In the genomic region with DNA sequence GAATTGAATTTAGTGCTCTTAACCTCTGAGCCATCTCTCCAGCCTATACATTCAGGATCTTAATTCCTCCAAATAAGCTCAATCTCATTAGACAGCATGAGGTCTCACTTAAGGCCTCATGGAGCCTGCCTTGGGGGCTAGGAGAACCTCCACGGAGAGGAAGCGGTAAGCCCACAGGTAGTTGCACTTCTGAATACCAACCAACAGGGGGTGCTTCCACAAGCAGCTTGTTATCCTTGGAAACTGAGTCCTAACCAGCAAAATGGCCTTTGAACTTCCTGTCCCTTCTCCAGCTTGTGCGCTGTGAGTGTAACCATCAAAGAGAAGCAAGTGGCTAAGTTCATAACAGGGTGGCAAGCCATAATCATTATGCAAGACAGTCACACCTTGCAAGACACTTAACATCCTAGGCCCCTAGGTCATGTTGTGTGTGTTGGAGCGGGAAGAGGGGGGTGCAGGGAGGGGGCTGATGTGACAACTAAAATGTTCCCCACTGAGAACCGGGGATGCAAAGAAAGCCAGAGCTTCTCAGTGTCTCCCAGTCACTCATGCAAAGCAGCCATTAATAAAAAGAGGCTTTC, we compare ENCODE assay signal across 13 mouse cellular contexts. TPM values are rescaled to one million over a fixed set of nuclear protein-coding genes. Genes with fewer than 3 reads are reported as not detected.
DNase-seq lines count a peak whose midpoint lies in the region; ATAC-seq and TF ChIP-seq lines count a peak whose summit lies in the region.
"Had no signal": no experiment of that assay in that cellular context is flagged by ENCODE, and none has a peak within 500 bp of the region (broad histone marks: within the 10 kb centered on the region; RNA-seq: fewer than 3 reads in every experiment).

No protein-coding gene starts in this region.

- H3K36me3 ChIP-seq in liver, embryonic 14.5 days (replicated peaks; ENCODE audit: control insufficient read depth, insufficient read depth, low read depth), result no peaks in the 10 kb centered on the region
- no peaks in the 10 kb centered on the region for H3K36me3 ChIP-seq in liver, embryonic 12.5 days
- no peaks in the 10 kb centered on the region for H3K36me3 ChIP-seq in midbrain, embryonic 14.5 days (ENCODE audit: control insufficient read depth, insufficient read depth, low read length)
- H3K36me3 ChIP-seq: embryonic facial prominence, embryonic 10.5 days had no signal

- H3K4me1 ChIP-seq in liver, embryonic 14.5 days (replicated peaks; ENCODE audit: control insufficient read depth in 2 of 2, insufficient read depth in 2 of 2, low read length in 1 of 2), result no peaks in the 10 kb centered on the region
- H3K4me1 ChIP-seq in liver, embryonic 12.5 days, result no peaks in the 10 kb centered on the region
- peaks cover 11% of the 10 kb centered on the region; the same call in 1 of the 2 replicates for H3K4me1 ChIP-seq in midbrain, embryonic 14.5 days (ENCODE audit: control insufficient read depth, insufficient read depth, low read length)

- H3K4me3 ChIP-seq in liver, embryonic 14.5 days (ENCODE audit: insufficient read depth in 1 of 2, low read depth in 2 of 2, low read length in 2 of 2), result no peak overlapping the region
- H3K4me3 ChIP-seq in liver, embryonic 12.5 days, result no peak overlapping the region
- no peak overlapping the region for H3K4me3 ChIP-seq in midbrain, embryonic 14.5 days (replicated peaks; ENCODE audit: low read depth, low read length)
- H3K4me3 ChIP-seq: embryonic facial prominence, embryonic 10.5 days; forebrain, embryonic 13.5 days had no signal

- no peaks in the 10 kb centered on the region for H3K27me3 ChIP-seq in liver, embryonic 14.5 days (ENCODE audit: control insufficient read depth, insufficient read depth, low read length)
- no peaks in the 10 kb centered on the region for H3K27me3 ChIP-seq in liver, embryonic 12.5 days (replicated peaks)
- no peaks in the 10 kb centered on the region for H3K27me3 ChIP-seq in midbrain, embryonic 14.5 days (ENCODE audit: control insufficient read depth, insufficient read depth, low read length)
- H3K27me3 ChIP-seq: forebrain, embryonic 13.5 days had no signal

- no peak overlapping the region for H3K27ac ChIP-seq in liver, embryonic 14.5 days
- no peak overlapping the region for H3K27ac ChIP-seq in liver, embryonic 12.5 days
- H3K27ac ChIP-seq in midbrain, embryonic 14.5 days (replicated peaks; ENCODE audit: low read depth, low read length), result no peak overlapping the region
- H3K27ac ChIP-seq: forebrain, embryonic 13.5 days; macrophage had no signal

- ATAC-seq in CD4-positive, CD25-positive, alpha-beta regulatory T cell, adult 4 months, result no peak
- ATAC-seq in liver, embryonic 14.5 days (ENCODE audit: insufficient read depth), result no peak
- ATAC-seq in liver, embryonic 12.5 days, result no peak
- ATAC-seq in midbrain, embryonic 14.5 days (ENCODE audit: low FRiP score, low TSS enrichment), result no peak

- TF ChIP-seq EP300 in liver, embryonic 14.5 days (IDR thresholded peaks at IDR 0.05; ENCODE audit: low read depth), result no peak

- no peaks in the 10 kb centered on the region for H3K9me3 ChIP-seq in liver, embryonic 14.5 days (ENCODE audit: control insufficient read depth, low read length)
- H3K9me3 ChIP-seq in liver, embryonic 12.5 days (replicated peaks), result no peaks in the 10 kb centered on the region
- no peaks in the 10 kb centered on the region for H3K9me3 ChIP-seq in midbrain, embryonic 14.5 days (ENCODE audit: control insufficient read depth, low read length)
- H3K9me3 ChIP-seq: embryonic facial prominence, embryonic 10.5 days; forebrain, embryonic 13.5 days had no signal

- 66% methylated on average over 5 of the region's 5 CpGs for WGBS in liver, embryonic 14.5 days (ENCODE audit: insufficient replicate concordance)
- WGBS in liver, embryonic 12.5 days (ENCODE audit: insufficient replicate concordance), result 64% methylated on average over 5 of the region's 5 CpGs
- WGBS in midbrain, embryonic 14.5 days, result 32% methylated on average over 5 of the region's 5 CpGs

- no peak overlapping the region for H3K4me2 ChIP-seq in liver, embryonic 14.5 days (ENCODE audit: low read depth)
- H3K4me2 ChIP-seq in liver, embryonic 12.5 days, result no peak overlapping the region
- H3K4me2 ChIP-seq in midbrain, embryonic 14.5 days (ENCODE audit: low read length), result no peak overlapping the region
- H3K4me2 ChIP-seq: forebrain, embryonic 13.5 days had no signal

- TF ChIP-seq CTCF in liver, embryonic 14.5 days (IDR thresholded peaks at IDR 0.05; ENCODE audit: low read depth), result peak; percentile 47

- peak; percentile 23 for DNase-seq in CD4-positive, CD25-positive, alpha-beta regulatory T cell, adult 2 months (ENCODE audit: low read depth, low spot score)
- no peak for DNase-seq in liver, embryonic 14.5 days (ENCODE audit: low read depth in 3 of 3, low spot score in 3 of 3)
- DNase-seq in R1 (ENCODE audit: low read depth, low spot score), result peak; percentile 88
- peak; percentile 8 for DNase-seq in midbrain, embryonic 14.5 days
- DNase-seq in cerebellum, adult 11 months, result no peak
- DNase-seq in kidney, adult 11 months, result no peak
- DNase-seq: heart, postnatal 36 days; kidney, postnatal 14 days had no signal

- no peak overlapping the region for H3K9ac ChIP-seq in liver, embryonic 14.5 days (replicated peaks)
- H3K9ac ChIP-seq in liver, embryonic 12.5 days, result no peak overlapping the region
- no peak overlapping the region for H3K9ac ChIP-seq in midbrain, embryonic 14.5 days (replicated peaks; ENCODE audit: low read length)
- H3K9ac ChIP-seq: forebrain, embryonic 13.5 days had no signal

RNA-seq across cellular contexts. Expression of gene Gm973, which starts 7.4 kb away (rescaled TPM):
- polyA plus RNA-seq in CD4-positive, CD25-positive, alpha-beta regulatory T cell, adult 4 months (2017; shearing (Covaris generic)), result 1 to 10 TPM; 1.1 to 2.2 TPM
- 0.03 and 0.05 TPM in 2 replicates for polyA plus RNA-seq in liver, embryonic 14.5 days (2012; rRNA removed)
- not detected in 2 replicates for polyA plus RNA-seq in liver, embryonic 14.5 days (2014; fragmentation: Nextera tagmentation; extraction: Ambion mirVana)
- polyA plus RNA-seq in liver, embryonic 12.5 days (2016; fragmentation: Nextera tagmentation; extraction: Ambion mirVana), result not detected in 2 replicates
- polyA plus RNA-seq in midbrain, embryonic 14.5 days (2014; fragmentation: Nextera tagmentation; extraction: Ambion mirVana), result 7.9 and 10.3 TPM in 2 replicates
- polyA plus RNA-seq: macrophage had no signal

RNA-seq across cellular contexts. Expression of gene Fzd7, which starts 41.2 kb away (rescaled TPM):
- not detected for polyA plus RNA-seq in CD4-positive, CD25-positive, alpha-beta regulatory T cell, adult 4 months (2017; shearing (Covaris generic))
- 2.4 and 2.6 TPM in 2 replicates for polyA plus RNA-seq in liver, embryonic 14.5 days (2012; rRNA removed)
- polyA plus RNA-seq in liver, embryonic 14.5 days (2014; fragmentation: Nextera tagmentation; extraction: Ambion mirVana), result 1.3 and 1.5 TPM in 2 replicates
- 5.3 and 5.4 TPM in 2 replicates for polyA plus RNA-seq in liver, embryonic 12.5 days (2016; fragmentation: Nextera tagmentation; extraction: Ambion mirVana)
- polyA plus RNA-seq in midbrain, embryonic 14.5 days (2014; fragmentation: Nextera tagmentation; extraction: Ambion mirVana), result 4.2 TPM in 2 replicates

Comparison
In these comparisons a context has a peak if more than half of its experiments do, and no peak if none do; other contexts are left out.
1. DNase-seq: peak in CD4-positive, CD25-positive, alpha-beta regulatory T cell, adult 2 months (single experiment), R1 (single experiment) and midbrain, embryonic 14.5 days (single experiment); none in liver, embryonic 14.5 days (0 of 3), cerebellum, adult 11 months (single experiment) and kidney, adult 11 months (single experiment).